ENCODE assay signal across 1 mouse cellular context in the genomic region with DNA sequence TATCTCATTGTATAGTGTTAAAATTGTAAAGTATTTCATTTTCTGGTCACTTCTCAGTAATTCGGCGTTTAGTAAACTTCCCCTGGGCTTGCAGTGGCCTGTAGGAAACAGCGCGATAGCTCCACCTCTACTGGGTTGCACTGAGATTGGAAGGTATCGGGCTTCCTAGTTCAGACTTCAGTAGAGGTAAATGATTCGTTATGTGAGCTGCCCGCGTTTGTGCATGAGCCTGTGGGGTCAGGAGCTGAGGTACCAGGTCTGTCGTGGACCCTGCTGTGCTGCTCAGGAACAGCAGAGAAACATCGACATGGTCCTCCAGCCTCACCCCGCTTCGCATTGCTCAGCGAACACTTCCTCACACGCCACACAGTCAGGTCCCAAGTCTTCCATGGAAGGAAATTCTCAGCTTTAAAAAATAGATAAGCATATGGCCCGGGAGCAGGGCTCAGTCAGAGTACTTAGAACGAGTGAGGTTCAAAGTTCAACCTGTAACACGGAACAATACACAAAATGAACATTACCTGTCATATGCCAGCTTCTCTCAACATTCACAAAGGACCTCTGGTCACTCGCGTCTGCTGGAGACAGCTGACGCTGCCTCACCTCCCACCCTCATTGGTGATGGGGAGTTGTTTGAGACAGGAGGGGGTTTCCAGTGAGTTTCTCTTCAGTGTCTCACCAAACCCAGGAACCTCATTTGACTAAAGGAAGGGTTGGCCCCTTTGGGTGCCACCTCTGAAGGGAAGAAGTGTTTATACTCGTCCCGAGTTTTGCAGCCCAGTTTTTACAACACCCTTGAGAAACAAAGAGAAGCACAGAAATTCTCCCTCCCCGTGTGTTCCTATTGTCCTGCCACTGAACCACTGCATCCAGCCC.
TF ChIP-seq lines count a peak whose summit lies in the region.

No protein-coding gene starts in this region.

TF ChIP-seq in CH12.LX, 34 proteins besides CTCF, POLR2A, EP300 and RAD21 (continued from another document):
- TF ChIP-seq MXI1 (IDR thresholded peaks at IDR 0.05; ENCODE audit: low read depth, low read length) (peak; percentile 64; the same call in 1 of the 2 replicates), SIN3A (IDR thresholded peaks at IDR 0.05; ENCODE audit: low read length) (peak; percentile 87), USF1 (IDR thresholded peaks at IDR 0.05; ENCODE audit: low read depth, low read length) (no peak), KAT2A (IDR thresholded peaks at IDR 0.05; ENCODE audit: insufficient replicate concordance, low read length) (no peak), ZC3H11A (IDR thresholded peaks at IDR 0.05; ENCODE audit: low read depth, low read length) (no peak), E2F4 (IDR thresholded peaks at IDR 0.05; ENCODE audit: insufficient replicate concordance, low read depth, low read length) (no peak), HCFC1 (IDR thresholded peaks at IDR 0.05; ENCODE audit: low read depth, low read length) (peak; percentile 40; the same call in 1 of the 2 replicates), TCF12 (IDR thresholded peaks at IDR 0.05; ENCODE audit: low read depth, low read length) (peak; percentile 74), RCOR1 (conservative IDR thresholded peaks at IDR 0.05; ENCODE audit: low read depth, low read length) (0 out of 2 replicates have a peak, but pooled peaks have one; percentile 66), IRF4 (IDR thresholded peaks at IDR 0.05; ENCODE audit: low read depth, low read length) (peak; percentile 68; the same call in 1 of the 2 replicates), JUND (conservative IDR thresholded peaks at IDR 0.05; ENCODE audit: low read depth, low read length) (peak; percentile 52), MAFK (IDR thresholded peaks at IDR 0.05; ENCODE audit: insufficient replicate concordance, low read length) (0 out of 2 replicates have a peak, but pooled peaks have one; percentile 26), SMC3 (IDR thresholded peaks at IDR 0.05; ENCODE audit: low read depth, low read length) (no peak), CHD2 (IDR thresholded peaks at IDR 0.05; ENCODE audit: low read length) (peak; percentile 98), CHD1 (IDR thresholded peaks at IDR 0.05; ENCODE audit: low read depth, low read length) (no peak), MEF2A (IDR thresholded peaks at IDR 0.05; ENCODE audit: borderline replicate concordance, low read depth, low read length) (peak; percentile 43; the same call in 1 of the 2 replicates), ZKSCAN1 (IDR thresholded peaks at IDR 0.05; ENCODE audit: borderline replicate concordance, low read depth, low read length) (no peak), MAX (IDR thresholded peaks at IDR 0.05; ENCODE audit: low read length) (peak; percentile 85), NRF1 (IDR thresholded peaks at IDR 0.05; ENCODE audit: low read depth, low read length) (peak; percentile 42; the same call in 1 of the 2 replicates), BHLHE40 (IDR thresholded peaks at IDR 0.05; ENCODE audit: low read depth, low read length) (peak; percentile 54), ETS1 (conservative IDR thresholded peaks at IDR 0.05; ENCODE audit: low read depth, low read length) (peak; percentile 85), GABPA (IDR thresholded peaks at IDR 0.05; ENCODE audit: insufficient replicate concordance, low read depth, low read length) (no peak), ZMIZ1 (IDR thresholded peaks at IDR 0.05; ENCODE audit: low read depth, low read length) (peak; percentile 35; the same call in 1 of the 2 replicates), TBP (conservative IDR thresholded peaks at IDR 0.05; ENCODE audit: low read depth, low read length) (peak; percentile 96), MYC (IDR thresholded peaks at IDR 0.05; ENCODE audit: low read depth, low read length) (peak; percentile 86)
